Mouse (Mus musculus) cerebellum, adult 2 months (tissue): ENCODE results near the gene Fndc3b. TPM values are rescaled to one million over a fixed set of nuclear protein-coding genes. Genes with fewer than 3 reads are reported as not detected.

ENCODE experiments used
- DNase-seq, 2 experiments: peaks; one replicate each; pipeline ENCODE4 v3.0.0; 2021
- H3K27ac ChIP-seq: fragments of 200-500 bp; 2 replicates; pipeline ENCODE4 v1.5.1; 2012; ENCODE audit warnings: low read length, control low read depth, inconsistent platforms; ENCODE audit not compliant: insufficient read depth
- H3K27me3 ChIP-seq: fragments of 200-500 bp; 2 replicates; pipeline ENCODE4 v1.6.1; 2012; ENCODE audit warnings: inconsistent platforms, mild to moderate bottlenecking, low read length, moderate library complexity; ENCODE audit not compliant: control insufficient read depth, insufficient read depth
- H3K4me1 ChIP-seq: fragments of 200-500 bp; 2 replicates; pipeline ENCODE4 v1.6.1; 2011; ENCODE audit warnings: low read length; ENCODE audit not compliant: control insufficient read depth, insufficient read depth
- H3K4me3 ChIP-seq: fragments of 200-500 bp; replicated peaks from 2 replicates; pipeline ENCODE3; 2011; ENCODE audit warnings: mild to moderate bottlenecking, low read depth, low read length, control low read depth; ENCODE audit not compliant: insufficient read depth
- CTCF ChIP-seq: fragments of 200-500 bp; IDR thresholded peaks from 2 replicates; pipeline ENCODE4 v1.5.1; 2011; ENCODE audit warnings: low read depth, mild to moderate bottlenecking, control low read depth, low read length, moderate library complexity, borderline replicate concordance; ENCODE audit not compliant: insufficient read depth
- POLR2A ChIP-seq: fragments of 200-500 bp; IDR thresholded peaks from 2 replicates; pipeline ENCODE4 v1.6.1; 2011; ENCODE audit warnings: low read length, control low read depth, borderline replicate concordance; ENCODE audit not compliant: insufficient read depth
- WGBS: fragments of 180-500 bp; shearing (Covaris S2); methylation state at CpG from one replicate; pipeline ENCODE4 v1.1.7; 2018; 5-methylcytosine and 5-hydroxymethylcytosine counted together
- polyA plus RNA-seq: library from polyadenylated mRNA; depleted of rRNA; stranded (reverse); fragments of >200 nt; gene quantifications from 2 replicates; pipeline ENCODE4 v1.2.3, GENCODE M21; 2012

Fndc3b gene
- polyA plus RNA-seq, 1 experiment = 4.1 TPM

GRCm38 (mm10) chr3:27550409-27550808 is 160.7 kb downstream of the Fndc3b start:
- TF ChIP-seq POLR2A (no peak), CTCF (no peak)
- DNase-seq = no peak
- Histone ChIP-seq H3K4me1 (peaks cover 4% of the 10 kb centered on the region; the same call in 1 of the 2 replicates), H3K27ac (no peak overlapping the region), H3K27me3 (no peaks in the 10 kb centered on the region), H3K4me3 (no peak overlapping the region)
- WGBS = 85% methylated on average over 1 of the region's 1 CpGs

DNA sequence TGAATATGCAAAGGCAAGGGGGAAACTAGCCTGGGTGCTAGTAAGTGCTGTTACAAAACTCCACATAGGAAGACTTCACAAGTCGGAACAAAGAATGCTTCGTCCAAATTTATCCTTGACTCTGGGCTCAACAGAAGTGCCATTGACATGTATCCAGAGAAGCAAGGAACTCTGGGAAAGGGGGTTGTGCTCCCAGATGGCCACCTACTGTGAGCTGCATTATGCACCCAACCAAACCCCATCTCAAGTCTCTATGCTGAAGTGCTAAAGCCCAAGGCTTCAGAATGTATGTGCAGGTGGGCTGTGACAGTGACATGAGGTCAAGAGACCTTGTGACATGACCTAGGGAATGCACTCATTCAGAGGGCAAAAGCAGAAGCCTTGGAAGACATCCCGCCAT is 165.5 kb downstream of the Fndc3b start:
- no peak overlapping the region for H3K27ac ChIP-seq
- H3K27me3 ChIP-seq = no peaks in the 10 kb centered on the region
- DNase-seq = no peak
- no peaks in the 10 kb centered on the region for H3K4me1 ChIP-seq
- TF ChIP-seq POLR2A (no peak), CTCF (no peak)
- no peak overlapping the region for H3K4me3 ChIP-seq
- WGBS = 85% methylated on average over 3 of the region's 3 CpGs

- Histone ChIP-seq H3K27ac (no peak overlapping the region), H3K4me1 (no peaks in the 10 kb centered on the region), H3K4me3 (no peak overlapping the region), H3K27me3 (no peaks in the 10 kb centered on the region)
- 92% methylated on average over 11 of the region's 11 CpGs for WGBS
- no peak for TF ChIP-seq POLR2A
- no peak for TF ChIP-seq CTCF
- DNase-seq = no peak
These were observed 167.0 kb downstream of the Fndc3b start for GRCm38 (mm10) chr3:27544061-27544460.

- WGBS = 96% methylated on average over 12 of the region's 12 CpGs
- DNase-seq = no peak
- Histone ChIP-seq H3K27ac (no peak overlapping the region), H3K4me3 (no peak overlapping the region), H3K4me1 (no peaks in the 10 kb centered on the region), H3K27me3 (no peaks in the 10 kb centered on the region)
- no peak for TF ChIP-seq CTCF
- no peak for TF ChIP-seq POLR2A
These were observed 169.3 kb downstream of the Fndc3b start for GRCm38 (mm10) chr3:27541841-27542240.

GRCm38 (mm10) chr3:27541181-27541580 is 169.9 kb downstream of the Fndc3b start:
- Histone ChIP-seq H3K27ac (no peak overlapping the region), H3K27me3 (no peaks in the 10 kb centered on the region), H3K4me1 (no peaks in the 10 kb centered on the region), H3K4me3 (no peak overlapping the region)
- DNase-seq = no peak
- TF ChIP-seq POLR2A = no peak
- TF ChIP-seq CTCF = no peak
- WGBS = 95% methylated on average over 3 of the region's 3 CpGs

- Histone ChIP-seq H3K27me3 (no peaks in the 10 kb centered on the region), H3K4me1 (no peaks in the 10 kb centered on the region), H3K27ac (no peak overlapping the region), H3K4me3 (no peak overlapping the region)
- no peak for DNase-seq
- TF ChIP-seq CTCF = no peak
- TF ChIP-seq POLR2A = no peak
- 89% methylated on average over 3 of the region's 3 CpGs for WGBS
These were observed 176.9 kb downstream of the Fndc3b start for GRCm38 (mm10) chr3:27534208-27534607.

DNA sequence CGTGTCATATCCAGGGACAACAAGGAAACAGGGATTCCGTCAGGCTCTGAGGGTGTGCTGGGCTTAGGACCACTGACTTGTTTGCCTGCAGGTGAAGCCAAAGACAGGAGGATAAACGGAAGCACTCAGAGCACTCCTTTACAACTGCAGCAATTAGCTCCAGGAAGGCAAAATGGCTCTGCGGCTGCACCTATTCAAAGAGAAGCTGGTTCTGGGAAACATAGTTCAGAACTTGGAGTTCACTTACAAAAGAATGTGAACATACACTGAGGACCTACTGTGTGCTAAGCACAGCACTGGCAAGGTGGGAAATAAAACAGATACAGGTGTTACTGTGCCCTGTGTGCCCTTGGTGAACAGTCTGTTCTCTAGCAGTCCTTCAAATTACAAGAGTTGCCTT is 177.4 kb downstream of the Fndc3b start:
- 92% methylated on average over 4 of the region's 4 CpGs for WGBS
- H3K4me3 ChIP-seq = no peak overlapping the region
- H3K4me1 ChIP-seq = no peaks in the 10 kb centered on the region
- H3K27ac ChIP-seq = no peak overlapping the region
- DNase-seq = no peak
- H3K27me3 ChIP-seq = no peaks in the 10 kb centered on the region
- TF ChIP-seq POLR2A (no peak), CTCF (no peak)

DNA sequence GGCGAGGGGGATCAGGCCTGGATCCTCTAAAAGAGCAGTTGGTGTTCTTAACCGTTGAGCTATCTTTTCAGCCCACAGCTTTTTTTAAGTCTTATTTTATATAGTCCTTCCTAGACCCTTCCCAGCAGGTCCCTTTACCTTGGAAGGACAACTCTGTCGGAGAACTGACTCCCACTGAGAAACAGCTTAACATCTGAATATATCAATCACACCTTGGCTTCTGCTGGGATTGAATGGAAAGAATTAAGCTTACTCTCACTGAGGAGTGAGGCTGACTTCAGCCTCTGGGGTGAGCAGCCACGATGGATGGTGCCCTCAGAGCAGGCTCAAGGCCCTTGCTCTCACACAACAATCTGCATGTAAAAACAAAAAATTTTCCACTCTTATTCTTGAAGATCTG is 179.1 kb downstream of the Fndc3b start:
- Histone ChIP-seq H3K27me3 (no peaks in the 10 kb centered on the region), H3K4me3 (no peak overlapping the region), H3K27ac (no peak overlapping the region), H3K4me1 (peaks cover 6% of the 10 kb centered on the region; the same call in 1 of the 2 replicates)
- WGBS = 68% methylated on average over 4 of the region's 4 CpGs
- DNase-seq = no peak
- TF ChIP-seq POLR2A (no peak), CTCF (no peak)

DNA sequence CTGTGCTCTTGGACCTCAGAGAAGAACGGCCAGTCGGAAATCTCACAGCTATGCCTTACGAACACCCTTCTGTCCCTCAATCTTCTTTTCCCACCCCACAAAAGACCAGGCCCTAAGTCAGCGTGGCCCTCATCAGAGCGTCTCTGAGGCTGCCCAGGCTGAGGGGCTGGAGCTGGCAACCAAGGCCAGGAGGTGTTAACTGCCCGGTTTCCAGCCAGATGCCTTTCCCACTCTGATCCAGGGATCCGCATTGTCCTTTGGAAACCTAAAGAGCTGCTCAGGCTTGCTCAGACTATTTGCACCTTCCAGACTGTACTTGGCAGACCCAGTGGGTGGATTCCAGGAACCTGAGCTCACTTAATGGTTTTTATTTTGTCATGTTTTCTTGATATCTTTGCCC is 180.7 kb downstream of the Fndc3b start:
- 67% methylated on average over 7 of the region's 7 CpGs for WGBS
- no peaks in the 10 kb centered on the region for H3K27me3 ChIP-seq
- no peak for DNase-seq
- TF ChIP-seq POLR2A (no peak), CTCF (no peak)
- H3K4me3 ChIP-seq = no peak overlapping the region
- no peak overlapping the region for H3K27ac ChIP-seq
- peaks cover 6% of the 10 kb centered on the region; the same call in 1 of the 2 replicates for H3K4me1 ChIP-seq
